Mouse (Mus musculus) kidney, adult 11 months (tissue): ENCODE measurements around the gene Hsph1.

Experiments
- DNase-seq: peaks from one replicate; pipeline ENCODE4 v3.0.0; 2022

Hsph1 gene

GRCm38 (mm10) chr5:149636075-149636920 lies at the start of gene Hsph1:
Gene Hsph1 (minus strand): TSS chr5:149636376.
- DNase-seq, result peak; percentile 99

DNA sequence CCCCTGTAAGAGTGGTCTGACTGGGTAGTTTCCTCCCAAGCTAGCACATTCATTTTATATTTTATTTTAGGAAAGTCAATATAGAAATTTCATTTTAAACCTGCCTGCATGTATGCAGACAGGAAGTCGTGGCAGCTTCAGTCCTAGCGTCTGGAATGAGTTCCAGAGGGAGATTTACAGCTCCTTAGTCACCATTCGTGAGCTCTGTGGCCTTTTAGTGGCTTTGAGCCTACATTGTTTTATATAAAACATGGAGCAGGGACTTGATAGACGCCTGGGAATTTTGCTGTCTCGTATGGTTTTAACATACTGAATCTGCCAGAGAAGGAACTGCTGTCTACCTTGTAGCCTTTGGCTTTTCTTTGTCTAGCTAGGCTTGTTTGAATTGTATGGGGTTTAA lies 44.8 kb upstream of the Hsph1 start:
- no peak for DNase-seq

GRCm38 (mm10) chr5:149679886-149680285 lies 43.7 kb upstream of the Hsph1 start:
- no peak for DNase-seq

DNA sequence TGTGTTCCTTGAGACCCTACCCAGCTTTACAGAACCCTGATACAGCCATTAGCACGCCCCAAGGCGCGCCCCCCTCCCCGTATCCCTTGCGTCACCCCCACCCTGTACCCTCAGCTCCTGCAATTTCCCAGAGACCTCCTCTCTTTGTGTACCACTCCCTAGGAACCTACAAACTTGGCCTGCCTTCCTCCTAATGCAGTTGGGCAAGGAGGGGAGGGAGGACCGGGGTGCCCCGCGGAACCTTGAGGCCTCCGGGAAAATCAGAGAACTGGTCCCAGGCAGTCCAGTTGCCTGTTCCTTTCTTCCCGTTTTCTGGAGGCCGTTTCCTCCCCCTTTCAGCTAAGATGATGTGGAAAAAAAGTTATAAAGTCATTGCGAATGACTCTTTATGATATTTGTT lies 43.2 kb upstream of the Hsph1 start:
- DNase-seq, result no peak

- no peak for DNase-seq
Observed at GRCm38 (mm10) chr5:149678990-149679348, 42.8 kb upstream of the Hsph1 start.

DNA sequence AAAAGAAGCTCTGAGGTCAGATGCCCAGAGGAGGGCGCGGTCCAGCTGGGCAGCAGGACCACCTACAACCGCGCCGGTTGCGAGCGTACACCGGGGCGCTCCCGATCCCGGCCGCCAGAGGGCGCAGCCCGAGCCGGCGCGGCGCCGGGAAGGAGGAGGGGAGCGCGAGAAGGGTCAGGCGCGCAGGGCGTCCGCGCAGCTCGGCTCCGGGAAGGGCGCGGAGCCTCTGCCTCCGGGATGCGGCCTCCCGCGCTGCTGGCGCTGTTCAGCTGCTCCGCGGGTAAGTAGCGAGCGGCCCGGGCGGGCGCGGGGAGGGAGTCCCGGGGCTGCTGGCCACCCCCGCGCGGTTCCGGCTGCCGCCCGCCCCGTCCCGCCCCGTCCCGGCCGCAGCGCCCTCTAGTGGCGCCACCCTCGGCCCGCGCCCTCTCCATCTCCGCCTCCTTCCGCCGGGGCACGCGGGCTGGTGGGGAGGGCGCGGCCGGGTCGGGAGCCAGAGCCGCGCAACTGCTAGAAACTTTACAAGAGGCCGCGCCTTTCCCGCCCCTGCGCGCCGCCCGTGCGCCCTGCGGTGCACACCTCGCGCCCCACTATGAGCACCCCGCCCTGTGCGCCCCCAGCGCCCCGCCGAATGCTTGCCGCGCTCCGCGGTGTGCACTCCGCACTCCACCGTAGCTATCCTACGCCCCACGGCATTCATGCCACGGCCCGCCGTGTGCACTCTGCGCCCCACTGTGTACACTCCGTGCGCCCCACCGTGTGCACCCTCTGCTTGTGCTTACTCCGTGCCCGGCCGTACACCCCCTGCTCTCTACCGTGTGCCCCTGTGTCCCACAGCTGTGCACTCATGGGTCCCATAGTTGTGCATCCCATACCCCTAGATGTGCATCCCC lies 42.2 kb upstream of the Hsph1 start, which contains the start of gene B3glct:
B3glct (plus strand) TSS at position 131 of the 890 bp plus-strand sequence.
- peak; percentile 62 for DNase-seq

- DNase-seq, result no peak
Observed at GRCm38 (mm10) chr5:149677196-149677595, 41.0 kb upstream of the Hsph1 start.

DNA sequence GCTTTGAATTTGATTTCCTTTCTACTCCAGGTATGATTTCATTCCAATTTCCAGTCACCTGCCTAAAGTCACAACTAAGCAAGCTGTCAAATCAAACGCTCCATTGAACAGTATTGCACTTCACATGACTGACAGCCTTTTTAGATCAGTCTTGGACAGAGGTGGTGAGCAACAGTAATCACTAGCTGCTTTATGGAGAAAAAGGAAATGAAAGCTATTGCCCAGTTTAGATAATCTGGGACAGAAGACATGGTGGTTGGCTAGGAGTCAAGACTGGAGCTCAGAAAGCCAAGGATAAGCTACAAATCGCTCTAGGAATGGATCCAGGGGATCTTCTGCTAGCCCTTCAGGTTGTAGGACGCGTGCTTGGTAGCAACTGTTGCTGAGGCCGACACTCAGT lies 27.2 kb upstream of the Hsph1 start:
- DNase-seq, result no peak

DNA sequence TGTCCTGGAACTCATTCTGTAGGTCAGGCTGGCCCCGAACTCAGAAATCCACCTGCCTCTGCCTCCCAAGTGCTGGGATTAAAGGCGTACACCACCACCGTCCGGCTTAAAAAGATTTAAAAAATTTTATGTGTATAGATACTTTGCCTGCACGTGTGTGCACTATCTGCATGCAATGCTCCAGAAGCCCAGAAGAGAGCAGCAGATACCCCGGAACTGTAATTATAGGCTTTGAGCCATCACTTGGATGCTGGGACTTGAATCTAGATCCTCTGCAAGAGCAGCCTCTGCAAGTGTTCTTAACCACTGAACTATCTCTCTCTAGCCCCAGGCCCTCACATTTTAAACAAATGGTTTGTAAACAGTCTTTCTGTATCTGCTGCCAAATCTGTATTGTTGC lies 26.8 kb upstream of the Hsph1 start:
- no peak for DNase-seq

- no peak for DNase-seq
Observed at GRCm38 (mm10) chr5:149661428-149661827, 25.3 kb upstream of the Hsph1 start.

DNA sequence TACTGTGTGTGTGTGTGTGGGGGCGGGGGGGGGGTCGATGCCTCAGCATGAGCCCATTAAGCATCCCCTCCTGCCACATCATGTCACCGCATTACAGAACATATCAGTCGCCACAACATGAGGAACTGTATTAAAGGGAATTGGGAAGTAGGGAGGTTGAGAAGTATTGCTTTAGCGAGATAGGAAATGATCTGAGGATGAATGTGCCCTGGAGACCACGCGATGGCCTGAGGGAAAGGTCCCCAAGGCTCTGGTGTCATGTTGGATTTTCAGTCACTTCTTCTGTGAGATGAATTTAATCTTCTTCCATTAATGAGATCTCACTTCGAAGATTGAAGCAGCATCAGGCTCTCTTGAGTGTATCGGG lies 23.2 kb upstream of the Hsph1 start:
- DNase-seq, result no peak

DNA sequence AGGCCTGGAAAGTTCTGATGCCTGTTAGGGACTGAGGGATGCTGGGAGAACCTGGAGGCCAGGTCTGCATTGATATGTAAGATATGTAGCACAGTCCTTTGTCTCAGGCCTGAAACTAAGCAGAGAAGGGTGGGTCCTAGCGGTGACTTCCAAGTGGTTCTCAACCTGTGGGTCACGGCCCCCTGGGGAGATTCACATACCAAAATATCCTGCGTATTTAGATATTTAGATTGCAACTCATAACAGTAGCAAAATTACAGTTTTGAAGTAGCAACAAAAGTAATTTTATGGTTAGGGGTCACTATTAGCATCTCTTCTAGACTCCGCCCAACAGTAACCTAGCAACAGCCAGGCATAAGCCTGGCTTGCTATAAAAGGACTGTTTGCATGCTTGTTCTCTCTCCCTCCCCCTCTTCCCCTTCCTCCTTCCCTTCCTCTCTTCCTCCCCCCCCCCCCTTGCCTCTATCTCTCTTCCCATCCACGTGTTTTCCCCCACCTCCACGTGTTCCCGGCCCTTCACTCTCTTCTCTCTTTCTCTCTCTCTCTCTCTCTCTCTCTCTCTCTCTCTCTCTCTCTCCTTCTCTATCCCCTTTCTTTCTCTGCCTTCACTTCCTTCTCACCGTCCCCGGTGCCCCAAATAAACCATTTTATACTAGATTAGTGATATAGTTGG lies 22.7 kb upstream of the Hsph1 start:
- DNase-seq, result no peak

GRCm38 (mm10) chr5:149658022-149658421 lies 21.8 kb upstream of the Hsph1 start:
- no peak for DNase-seq

- DNase-seq, result no peak
Observed at GRCm38 (mm10) chr5:149655636-149656035, 19.5 kb upstream of the Hsph1 start.

DNA sequence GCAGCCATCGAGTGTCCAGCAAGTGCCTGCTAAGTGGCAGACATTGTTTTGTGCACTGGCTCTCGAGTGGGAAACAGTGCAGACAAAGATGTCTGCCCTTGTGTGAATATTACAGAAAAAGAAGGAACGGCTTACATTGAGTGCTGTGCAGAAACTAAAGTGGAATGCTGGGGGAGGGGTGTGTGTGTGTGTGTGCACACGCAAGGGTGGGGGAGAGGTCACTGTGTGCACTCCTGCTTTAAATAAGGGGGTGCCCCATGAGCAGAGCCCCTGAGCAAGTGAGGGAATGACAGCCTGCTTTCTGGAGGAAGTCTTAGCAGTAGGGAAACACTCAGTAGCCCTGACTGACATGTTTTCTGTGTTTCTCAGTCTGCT lies 14.0 kb upstream of the Hsph1 start:
- DNase-seq, result no peak

- no peak for DNase-seq
Observed at GRCm38 (mm10) chr5:149649499-149650178, 13.5 kb upstream of the Hsph1 start.

DNA sequence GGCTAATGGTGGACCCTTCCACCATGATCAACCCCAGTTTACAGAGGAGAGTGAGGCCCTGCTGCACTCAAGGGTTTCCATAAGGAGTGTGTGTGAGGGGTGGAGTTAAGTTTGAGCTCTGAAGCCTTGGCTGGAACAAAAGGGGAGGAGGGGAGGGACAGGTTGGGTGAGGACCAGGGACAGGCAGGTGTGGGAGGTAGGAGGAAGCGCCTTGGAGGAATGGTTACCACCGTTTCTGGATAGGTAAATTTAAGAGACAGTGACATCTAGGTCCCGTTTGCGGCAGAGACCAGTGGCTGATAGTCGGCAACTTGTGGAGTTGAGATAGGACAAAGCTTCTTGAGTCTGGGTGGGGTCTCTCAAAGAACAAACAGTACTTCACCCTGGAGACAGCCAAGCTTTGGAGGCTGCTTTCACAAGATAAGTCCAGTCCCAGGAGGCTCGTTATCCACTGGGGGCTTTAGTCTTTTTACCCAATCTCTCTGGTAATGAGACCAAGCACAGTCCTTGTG lies 12.8 kb upstream of the Hsph1 start:
- DNase-seq, result no peak

DNA sequence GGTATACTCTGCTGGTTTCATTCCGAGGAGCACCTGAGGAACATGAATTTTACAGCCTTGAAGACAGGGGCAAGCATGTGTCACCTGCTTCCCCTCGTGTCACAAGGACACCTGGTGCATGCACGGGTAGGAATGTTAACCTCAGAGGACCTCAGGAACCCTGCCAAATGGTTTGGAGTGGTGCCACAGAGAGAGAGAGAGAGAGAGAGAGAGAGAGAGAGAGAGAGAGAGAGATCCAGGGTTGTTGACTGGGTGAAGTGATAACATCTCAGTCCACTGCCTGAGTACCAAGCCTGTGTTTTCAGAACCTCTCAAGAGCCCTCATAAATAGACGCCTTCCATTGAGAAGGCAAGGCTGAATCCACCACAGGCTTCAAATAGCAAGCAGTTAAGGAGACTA lies 12.0 kb upstream of the Hsph1 start:
- peak; percentile 37 for DNase-seq

DNA sequence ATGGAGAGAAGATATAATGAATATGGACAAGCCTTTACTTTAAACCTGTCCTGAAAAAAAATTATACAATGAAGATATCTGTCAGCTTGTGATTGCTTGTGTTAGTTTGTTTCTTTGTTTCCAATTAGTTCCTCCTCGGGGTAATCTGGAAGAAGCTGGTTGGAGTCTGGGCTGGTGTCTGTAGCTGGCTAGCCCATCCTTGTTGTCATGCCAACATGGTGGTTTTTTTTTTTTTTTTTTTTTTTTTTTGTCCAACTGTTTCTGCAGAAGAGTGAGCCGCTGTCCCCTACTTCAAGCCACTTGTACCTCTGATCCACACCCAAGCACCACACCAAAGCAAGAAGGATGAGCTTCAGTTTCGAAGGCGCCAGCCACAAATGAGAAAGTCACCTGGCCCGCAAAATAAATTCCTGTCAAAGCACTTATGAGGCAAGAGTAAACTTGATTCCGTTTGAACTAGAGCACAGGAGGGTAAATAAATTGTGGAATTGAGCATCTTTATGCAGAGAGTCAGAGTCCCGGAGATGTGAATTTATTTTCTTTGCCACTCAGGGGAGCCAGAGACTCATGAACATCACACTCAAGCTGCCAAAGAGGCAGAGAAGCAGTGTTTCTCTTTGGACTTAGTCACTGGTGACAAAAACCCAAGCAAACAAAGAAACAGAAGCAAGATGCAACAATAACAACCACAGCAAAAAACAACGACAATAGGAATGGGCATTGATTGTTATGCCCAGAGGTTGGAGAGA lies 11.4 kb upstream of the Hsph1 start:
- DNase-seq, result no peak

- no peak for DNase-seq
Observed at GRCm38 (mm10) chr5:149642783-149643509, 6.8 kb upstream of the Hsph1 start.

DNA sequence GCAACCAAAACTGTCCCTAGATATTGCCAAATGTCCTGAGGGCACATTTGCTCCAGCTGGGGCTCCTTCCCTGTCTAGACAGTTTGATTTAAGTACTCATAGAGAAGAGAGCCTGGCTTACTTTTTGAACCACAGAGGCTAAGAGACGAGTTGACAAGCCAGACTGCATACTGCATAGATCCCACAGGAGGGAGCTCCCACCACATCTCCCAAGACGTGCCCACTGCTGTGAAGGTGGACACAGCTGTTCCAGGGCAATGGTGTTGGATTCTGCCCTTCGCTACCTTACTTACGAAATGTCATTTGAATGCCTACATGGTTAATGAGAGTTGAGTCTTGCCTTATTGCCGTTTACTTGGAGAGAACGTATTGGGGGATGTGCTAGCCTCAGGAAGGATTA lies 6.2 kb upstream of the Hsph1 start:
- no peak for DNase-seq
